ENCODE assay signal across 32 mouse cellular contexts in genomic region chr2:157360028-157360427, GRCm38 (mm10). TPM values are rescaled to one million over a fixed set of nuclear protein-coding genes. Genes with fewer than 3 reads are reported as not detected.
"Had no signal": no experiment of that assay in that cellular context is flagged by ENCODE, and none has a peak within 500 bp of the region (broad histone marks: within the 10 kb centered on the region; RNA-seq: fewer than 3 reads in every experiment).

No protein-coding gene starts in this region.

- H3K4me3 ChIP-seq: heart, embryonic 10.5 days; heart, embryonic 12.5 days; hindbrain, embryonic 13.5 days; hindbrain, embryonic 15.5 days; layer of hippocampus, adult 2 months; left cerebral cortex, adult 2 months; limb, embryonic 10.5 days; limb, embryonic 12.5 days had no signal

- H3K27me3 ChIP-seq: heart, embryonic 12.5 days; hindbrain, embryonic 13.5 days; hindbrain, embryonic 15.5 days; limb, embryonic 12.5 days had no signal

- H3K9me3 ChIP-seq: heart, embryonic 10.5 days; hindbrain, embryonic 13.5 days; hindbrain, embryonic 15.5 days; limb, embryonic 10.5 days; limb, embryonic 12.5 days had no signal

- H3K27ac ChIP-seq: heart, embryonic 10.5 days; hindbrain, embryonic 13.5 days; hindbrain, embryonic 15.5 days; hindbrain, postnatal 0 days; layer of hippocampus, adult 2 months; left cerebral cortex, adult 2 months; limb, embryonic 10.5 days; limb, embryonic 12.5 days had no signal

- H3K4me2 ChIP-seq: heart, embryonic 12.5 days; hindbrain, embryonic 13.5 days; hindbrain, embryonic 15.5 days; limb, embryonic 12.5 days; liver, embryonic 11.5 days had no signal

- ATAC-seq: hindbrain, postnatal 0 days had no signal

- H3K36me3 ChIP-seq: heart, embryonic 10.5 days; heart, embryonic 12.5 days; hindbrain, embryonic 13.5 days; hindbrain, embryonic 15.5 days; limb, embryonic 10.5 days; limb, embryonic 12.5 days had no signal

- DNase-seq: gastrocnemius, postnatal 14 days; gastrocnemius, postnatal 36 days; heart, adult 11 months; heart, postnatal 10 days; kidney, adult 18-20 months; kidney, adult 8-10 months; kidney, postnatal 10 days; kidney, postnatal 25 days; kidney, postnatal 4 days; liver had no signal

- H3K9ac ChIP-seq: heart, embryonic 12.5 days; hindbrain, embryonic 13.5 days; hindbrain, embryonic 15.5 days; limb, embryonic 12.5 days had no signal

- H3K4me1 ChIP-seq: hindbrain, embryonic 13.5 days; hindbrain, embryonic 15.5 days; limb, embryonic 10.5 days; limb, embryonic 12.5 days had no signal

RNA-seq across cellular contexts. Expression of gene Ghrh, which starts 12.7 kb away (rescaled TPM):
- total RNA-seq: gastrocnemius, adult 18-20 months; gastrocnemius, adult 8-10 months; gastrocnemius, postnatal 14 days; gastrocnemius, postnatal 36 days; heart, adult 8-10 months; heart, postnatal 10 days; heart, postnatal 25 days; hematopoietic stem cell, adult 5-6 weeks; hindbrain, postnatal 0 days; layer of hippocampus, adult 2 months; layer of hippocampus, postnatal 10 days; left cerebral cortex, adult 2 months; left cerebral cortex, postnatal 14 days; left cerebral cortex, postnatal 36 days had no signal
- polyA plus RNA-seq: heart, embryonic 10.5 days; heart, embryonic 12.5 days; heart, embryonic 14.5 days; heart, embryonic 16.5 days; kidney, embryonic 14.5 days; kidney, embryonic 16.5 days; limb, embryonic 10.5 days; limb, embryonic 12.5 days; liver, embryonic 11.5 days had no signal
